Mouse (Mus musculus) CH12.LX (cell line): ENCODE data around the gene Cdk9. TPM values are rescaled to one million over a fixed set of nuclear protein-coding genes. Genes with fewer than 3 reads are reported as not detected.

Source experiments
- DNase-seq: peaks from one replicate; pipeline ENCODE4 v3.0.0-alpha.2; 2013; ENCODE audit errors: extremely low read depth
- H3K27ac ChIP-seq: 2 replicates; pipeline ENCODE4 v1.5.1; 2012; ENCODE audit warnings: low read depth, mild to moderate bottlenecking, control low read depth, moderate library complexity; ENCODE audit not compliant: insufficient read depth
- H3K27me3 ChIP-seq: replicated peaks from 2 replicates; pipeline ENCODE3; 2012; ENCODE audit warnings: inconsistent platforms
- H3K36me3 ChIP-seq, 2 experiments: replicated peaks in 1 of 2; 2 replicates each; pipeline versions ENCODE3 to v1.6.1; 2012; ENCODE audit warnings: inconsistent platforms in 1 of 2, low read length in 1 of 2, mild to moderate bottlenecking in 1 of 2, mixed read lengths in 1 of 2, moderate library complexity in 1 of 2; ENCODE audit not compliant: control insufficient read depth in 1 of 2, insufficient read depth in 1 of 2
- H3K4me1 ChIP-seq, 2 experiments: 2 replicates each; pipeline ENCODE4 v1.6.1; 2012; ENCODE audit warnings: inconsistent platforms in 1 of 2, moderate library complexity in 1 of 2; ENCODE audit not compliant: insufficient read depth in 2 of 2, control insufficient read depth in 1 of 2
- H3K4me2 ChIP-seq: 2 replicates; pipeline ENCODE4 v1.6.1; 2012; ENCODE audit warnings: low read depth, mild to moderate bottlenecking, control low read depth; ENCODE audit not compliant: poor library complexity, insufficient read depth, severe bottlenecking
- H3K4me3 ChIP-seq, 3 experiments: fragments of 150-350 bp in 1 of 3; sonication (generic) in 1 of 3; replicated peaks in 1 of 3; 2 replicates each; pipeline versions ENCODE3 to v1.5.1; 2011 to 2012; ENCODE audit warnings: low read depth in 2 of 3, low read length in 2 of 3, mild to moderate bottlenecking in 2 of 3, moderate library complexity in 2 of 3, control low read depth in 1 of 3, improper control_type of control experiment in 1 of 3, inconsistent platforms in 1 of 3, mixed read lengths in 1 of 3; ENCODE audit not compliant: poor library complexity in 1 of 3
- H3K79me2 ChIP-seq: replicated peaks from 2 replicates; pipeline ENCODE4 v1.6.1; 2012; ENCODE audit warnings: mild to moderate bottlenecking, moderate library complexity; ENCODE audit not compliant: control insufficient read depth, poor library complexity, insufficient read depth, severe bottlenecking; ENCODE audit errors: extremely low read depth
- H3K9ac ChIP-seq: 2 replicates; pipeline ENCODE4 v1.6.1; 2012; ENCODE audit warnings: low read depth, mild to moderate bottlenecking, control low read depth, moderate library complexity; ENCODE audit not compliant: insufficient read depth
- H3K9me3 ChIP-seq: replicated peaks from 2 replicates; pipeline ENCODE3; 2012; ENCODE audit warnings: low read length, inconsistent platforms, mixed read lengths
- CHD1 ChIP-seq: IDR thresholded peaks from 2 replicates; pipeline ENCODE4 v1.6.1; 2012; ENCODE audit warnings: low read depth, low read length, improper control_type of control experiment, inconsistent platforms
- CHD2 ChIP-seq: IDR thresholded peaks from 2 replicates; pipeline ENCODE4 v1.6.1; 2011; ENCODE audit warnings: low read length, improper control_type of control experiment
- ELF1 ChIP-seq: IDR thresholded peaks from 2 replicates; pipeline ENCODE4 v1.6.1; 2014; ENCODE audit warnings: low read depth, mild to moderate bottlenecking, inconsistent platforms, low read length, improper control_type of control experiment
- EP300 ChIP-seq: IDR thresholded peaks from 2 replicates; pipeline ENCODE4 v1.6.1; 2011; ENCODE audit warnings: low read length, improper control_type of control experiment
- ETS1 ChIP-seq: conservative IDR thresholded peaks from 2 replicates; pipeline ENCODE4 v1.6.1; 2012; ENCODE audit warnings: low read depth, mild to moderate bottlenecking, inconsistent platforms, low read length, improper control_type of control experiment, moderate library complexity
- HCFC1 ChIP-seq: IDR thresholded peaks from 2 replicates; pipeline ENCODE4 v1.6.1; 2012; ENCODE audit warnings: low read depth, mild to moderate bottlenecking, inconsistent platforms, low read length, improper control_type of control experiment
- JUN ChIP-seq: IDR thresholded peaks from 2 replicates; pipeline ENCODE4 v1.6.1; 2011; ENCODE audit warnings: low read depth, mild to moderate bottlenecking, low read length, improper control_type of control experiment, moderate library complexity; ENCODE audit not compliant: insufficient read depth
- JUND ChIP-seq: conservative IDR thresholded peaks from 2 replicates; pipeline ENCODE4 v1.6.1; 2011; ENCODE audit warnings: low read depth, low read length, improper control_type of control experiment
- KAT2A ChIP-seq: IDR thresholded peaks from 2 replicates; pipeline ENCODE4 v1.6.1; 2012; ENCODE audit warnings: low read length, improper control_type of control experiment, inconsistent platforms; ENCODE audit not compliant: insufficient replicate concordance
- MAFK ChIP-seq: IDR thresholded peaks from 2 replicates; pipeline ENCODE4 v1.6.1; 2011; ENCODE audit warnings: low read length, improper control_type of control experiment; ENCODE audit not compliant: insufficient replicate concordance
- MXI1 ChIP-seq: IDR thresholded peaks from 2 replicates; pipeline ENCODE4 v1.6.1; 2011; ENCODE audit warnings: mild to moderate bottlenecking, low read depth, low read length, improper control_type of control experiment
- MYC ChIP-seq: IDR thresholded peaks from 2 replicates; pipeline ENCODE4 v1.6.1; 2011; ENCODE audit warnings: low read depth, mild to moderate bottlenecking, improper control_type of control experiment, low read length
- NELFE ChIP-seq: IDR thresholded peaks from 2 replicates; pipeline ENCODE4 v1.6.1; 2011; ENCODE audit warnings: low read depth, low read length, improper control_type of control experiment
- NRF1 ChIP-seq: IDR thresholded peaks from 2 replicates; pipeline ENCODE4 v1.6.1; 2014; ENCODE audit warnings: low read depth, mild to moderate bottlenecking, inconsistent platforms, low read length, improper control_type of control experiment, moderate library complexity
- POLR2AphosphoS2 ChIP-seq: IDR thresholded peaks from 2 replicates; pipeline ENCODE4 v1.6.1; 2011; ENCODE audit warnings: low read depth, low read length, improper control_type of control experiment
- SIN3A ChIP-seq: IDR thresholded peaks from 2 replicates; pipeline ENCODE4 v1.6.1; 2012; ENCODE audit warnings: low read length, improper control_type of control experiment, inconsistent platforms
- TCF12 ChIP-seq: IDR thresholded peaks from 2 replicates; pipeline ENCODE4 v1.6.1; 2014; ENCODE audit warnings: low read depth, mild to moderate bottlenecking, inconsistent platforms, low read length, improper control_type of control experiment
- UBTF ChIP-seq: IDR thresholded peaks from 2 replicates; pipeline ENCODE4 v1.6.1; 2012; ENCODE audit warnings: low read depth, mild to moderate bottlenecking, inconsistent platforms, low read length, improper control_type of control experiment, moderate library complexity
- ZKSCAN1 ChIP-seq: IDR thresholded peaks from 2 replicates; pipeline ENCODE4 v1.6.1; 2012; ENCODE audit warnings: low read depth, inconsistent platforms, low read length, improper control_type of control experiment, borderline replicate concordance
- ZMIZ1 ChIP-seq: IDR thresholded peaks from 2 replicates; pipeline ENCODE4 v1.6.1; 2012; ENCODE audit warnings: low read depth, mild to moderate bottlenecking, inconsistent platforms, low read length, improper control_type of control experiment
- ZNF384 ChIP-seq: IDR thresholded peaks from 2 replicates; pipeline ENCODE4 v1.6.1; 2012; ENCODE audit warnings: low read depth, low read length, improper control_type of control experiment, inconsistent platforms
- dilution Hi-C: fragments of 300-500 bp; cut with MboI; formaldehyde crosslinking; loops from 2 replicates; pipeline ENCODE4 v1.14.3; 2020; ENCODE audit warnings: low sequenced_read_pairs; ENCODE audit not compliant: extremely low pct_unique_long_range_greater_than_20kb, extremely low pct_ligation_motif_present
- in situ Hi-C: fragments of 300-500 bp; cut with MboI; formaldehyde crosslinking; loops from 3 replicates; pipeline ENCODE4 v1.14.3; 2019; ENCODE audit warnings: low sequenced_read_pairs, low pct_ligation_motif_present, low pct_unique_long_range_greater_than_20kb, mixed read lengths
- polyA plus RNA-seq: library from polyadenylated mRNA; unstranded; fragments of >175 nt; gene quantifications from 2 replicates; pipeline ENCODE4 v1.2.1, GENCODE M21; 2012; ENCODE audit warnings: low read depth; ENCODE audit not compliant: insufficient read length
- total RNA-seq, 2 experiments: library from RNA; depleted of rRNA; stranded (reverse); fragments of 300-350 nt in 1 of 2; fragments of >200 nt in 1 of 2; gene quantifications; 2 replicates each; pipeline ENCODE4 v1.2.3; 2012 to 2014

Cdk9 gene
- total and polyA plus RNA-seq, 3 experiments: 41.7 to 136 (median 73.7) TPM

DNA sequence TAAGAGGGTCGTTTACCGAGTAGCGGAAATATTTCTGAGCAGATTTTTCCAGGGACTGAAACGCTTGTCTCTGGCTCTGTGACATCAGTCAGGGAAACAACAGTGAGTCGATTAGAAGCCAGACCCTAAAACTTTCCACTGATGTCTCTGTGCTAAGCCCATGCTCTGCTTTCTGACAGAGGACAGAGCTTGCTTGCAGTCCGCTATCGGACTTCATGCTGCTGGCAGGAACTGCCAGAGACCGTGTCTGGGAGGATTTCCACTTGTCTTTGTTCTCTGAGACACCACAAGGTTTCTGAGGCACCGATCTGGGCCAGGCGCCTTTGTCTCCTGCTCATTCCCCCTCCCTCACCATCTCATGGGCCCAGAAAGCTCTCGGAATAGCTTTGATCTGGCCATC, 45.1 kb downstream of the Cdk9 start:
- Histone ChIP-seq H3K4me2 (no peak overlapping the region; the same call in 1 of the 2 replicates), H3K27ac (no peak overlapping the region), H3K4me3 (no peak overlapping the region), H3K9ac (no peak overlapping the region), H3K4me1 (peaks cover 19 to 29% of the 10 kb centered on the region in 2 experiments), H3K79me2 (no peaks in the 10 kb centered on the region), H3K27me3 (no peaks in the 10 kb centered on the region), H3K9me3 (no peaks in the 10 kb centered on the region)
- in situ Hi-C loops: no loop called here
- no peak for TF ChIP-seq CHD1
- no peak for TF ChIP-seq POLR2AphosphoS2
- TF ChIP-seq HCFC1: no peak
- no peak for TF ChIP-seq NELFE
- TF ChIP-seq ZKSCAN1: no peak
- no peak for TF ChIP-seq JUN
- TF ChIP-seq JUND: no peak
- no peak for TF ChIP-seq ELF1
- no peak for TF ChIP-seq ZMIZ1
- no peak for TF ChIP-seq EP300
- no peak for TF ChIP-seq SIN3A
- TF ChIP-seq MAFK: no peak
- no peak for TF ChIP-seq ETS1
- no peak for TF ChIP-seq NRF1
- no peak for TF ChIP-seq ZNF384
- TF ChIP-seq UBTF: no peak
- TF ChIP-seq, all 38 proteins: peak for 0
- no peaks in the 10 kb centered on the region for H3K36me3 ChIP-seq
- dilution Hi-C loops: no loop called here
- no peak for DNase-seq

DNA sequence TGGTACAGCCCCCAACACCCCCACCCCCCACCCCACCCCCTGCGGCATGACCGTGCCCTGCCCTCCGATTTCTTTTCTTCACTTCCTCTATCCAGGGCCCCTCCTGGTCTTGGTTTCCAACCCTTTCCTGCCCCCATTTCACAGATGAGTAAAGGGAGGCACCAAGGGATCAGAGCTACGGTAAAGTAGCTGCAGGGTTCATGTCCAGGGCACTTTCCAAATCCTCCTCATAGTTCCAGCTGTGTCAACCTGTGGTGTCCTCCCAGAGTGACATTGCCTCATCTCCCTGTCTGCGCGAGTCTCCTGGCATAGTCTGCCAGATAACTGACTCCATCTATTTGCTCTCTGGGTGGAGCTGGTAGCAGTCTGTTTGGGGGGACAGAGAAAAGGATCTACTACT, 47.0 kb downstream of the Cdk9 start:
- peak overlapping the region; percentile 4; the same call in 1 of the 2 replicates for H3K4me2 ChIP-seq
- H3K4me1 ChIP-seq: peaks cover 20 to 47% of the 10 kb centered on the region in 2 experiments
- DNase-seq: peak; percentile 62
- H3K9ac ChIP-seq: 0 out of 2 replicates have a peak overlapping the region, but pooled peaks have one; percentile 2
- in situ Hi-C loops (no loop called here), dilution Hi-C loops (no loop called here)
- H3K4me3 ChIP-seq: peak overlapping the region in 1 of 3 experiments; percentile 23
- no peaks in the 10 kb centered on the region for H3K79me2 ChIP-seq
- no peaks in the 10 kb centered on the region for H3K27me3 ChIP-seq
- no peaks in the 10 kb centered on the region for H3K36me3 ChIP-seq
- H3K9me3 ChIP-seq: no peaks in the 10 kb centered on the region
- TF ChIP-seq NELFE (0 out of 2 replicates have a peak, but pooled peaks have one; percentile 6), TCF12 (no peak), MYC (no peak), SIN3A (0 out of 2 replicates have a peak, but pooled peaks have one; percentile 33), KAT2A (no peak), POLR2AphosphoS2 (no peak), CHD2 (peak; percentile 43; the same call in 1 of the 2 replicates), MXI1 (0 out of 2 replicates have a peak, but pooled peaks have one; percentile 28)
- peak overlapping the region; percentile 35; the same call in 1 of the 2 replicates for H3K27ac ChIP-seq
